Mouse (Mus musculus) heart, embryonic 13.5 days (tissue): Measurements from ENCODE around the gene Grk6. TPM values are rescaled to one million over a fixed set of nuclear protein-coding genes. Genes with fewer than 3 reads are reported as not detected.

ENCODE experiments used
- ATAC-seq: fragments of 200-750 bp; cut with Nextera tagmentation; 2 replicates; pipeline ENCODE4 v1.8.0; 2017; ENCODE audit warnings: moderate TSS enrichment; ENCODE audit not compliant: insufficient number of reproducible peaks, low FRiP score, low TSS enrichment; ENCODE audit errors: extremely low read depth
- H3K27ac ChIP-seq: fragments of 300-500 bp; sonication (generic); replicated peaks from 2 replicates; pipeline ENCODE4 v1.5.1; 2015; ENCODE audit warnings: moderate library complexity, mild to moderate bottlenecking, inconsistent platforms
- H3K27me3 ChIP-seq: fragments of 300-500 bp; sonication (generic); replicated peaks from 2 replicates; pipeline ENCODE4 v1.6.1; 2015; ENCODE audit warnings: mild to moderate bottlenecking, inconsistent platforms
- H3K36me3 ChIP-seq: fragments of 300-500 bp; sonication (generic); 2 replicates; pipeline ENCODE4 v1.6.1; 2015; ENCODE audit warnings: mild to moderate bottlenecking, inconsistent platforms
- H3K4me1 ChIP-seq: fragments of 300-500 bp; sonication (generic); 2 replicates; pipeline ENCODE4 v1.6.1; 2015; ENCODE audit warnings: inconsistent platforms
- H3K4me2 ChIP-seq: fragments of 300-500 bp; sonication (generic); 2 replicates; pipeline ENCODE4 v1.6.1; 2015; ENCODE audit warnings: inconsistent platforms, mild to moderate bottlenecking, moderate library complexity
- H3K4me3 ChIP-seq: fragments of 300-500 bp; sonication (generic); 2 replicates; pipeline ENCODE4 v1.5.1; 2015; ENCODE audit warnings: moderate library complexity, mild to moderate bottlenecking, inconsistent platforms
- H3K9ac ChIP-seq: fragments of 300-500 bp; sonication (generic); 2 replicates; pipeline ENCODE4 v1.6.1; 2015; ENCODE audit warnings: inconsistent platforms, mild to moderate bottlenecking, moderate library complexity
- H3K9me3 ChIP-seq: fragments of 300-500 bp; sonication (generic); 2 replicates; pipeline ENCODE4 v1.6.1; 2016; ENCODE audit warnings: inconsistent platforms
- WGBS: fragments of 180-500 bp; shearing (Covaris S2); methylation state at CpG from one replicate; pipeline ENCODE4 v1.1.7; 2015; ENCODE audit warnings: mixed read lengths; 5-methylcytosine and 5-hydroxymethylcytosine counted together
- polyA plus RNA-seq: library from polyadenylated mRNA; unstranded; fragments of >200 nt; fragmentation: Nextera tagmentation; extraction: Ambion mirVana; gene quantifications from 2 replicates; pipeline ENCODE4 v1.2.1, GENCODE M21; 2015

The Grk6 gene
- 16.7 and 17.7 TPM in 2 replicates for polyA plus RNA-seq

DNA sequence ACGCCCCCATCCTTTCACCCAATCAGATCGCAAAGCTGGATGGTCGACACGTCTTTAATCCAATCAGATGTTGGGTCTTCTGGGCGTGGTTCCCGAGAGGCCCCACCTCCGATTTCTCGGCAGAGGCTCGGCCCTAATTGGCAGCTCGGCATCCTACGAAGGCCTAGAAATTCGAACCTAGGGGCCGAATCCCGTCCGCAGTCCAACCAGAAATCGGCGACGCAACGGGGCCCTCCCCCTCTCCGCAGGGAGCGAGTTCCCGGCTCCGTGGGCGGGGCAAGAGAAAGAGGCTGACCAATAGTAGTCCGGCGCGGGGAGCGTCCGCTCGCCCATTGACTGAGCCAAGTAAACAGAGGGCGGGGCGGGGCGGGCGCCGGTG, at the start of gene Grk6:
Gene Grk6 (plus strand): TSS at position 136 of the 379 bp plus-strand sequence.
- Histone ChIP-seq H3K4me2 (peak within 1 kb of the TSS; percentile 73), H3K36me3 (peaks cover 9% of the 10 kb centered on the region), H3K9ac (peak within 1 kb of the TSS; percentile 96), H3K27me3 (no peaks in the 10 kb centered on the region), H3K9me3 (no peaks in the 10 kb centered on the region), H3K4me1 (peaks cover 36% of the 10 kb centered on the region), H3K4me3 (peak within 1 kb of the TSS; percentile 90), H3K27ac (peak within 1 kb of the TSS; percentile 95)
- peak; percentile 95 for ATAC-seq
- WGBS = 0% methylated on average over 25 of the region's 35 CpGs

DNA sequence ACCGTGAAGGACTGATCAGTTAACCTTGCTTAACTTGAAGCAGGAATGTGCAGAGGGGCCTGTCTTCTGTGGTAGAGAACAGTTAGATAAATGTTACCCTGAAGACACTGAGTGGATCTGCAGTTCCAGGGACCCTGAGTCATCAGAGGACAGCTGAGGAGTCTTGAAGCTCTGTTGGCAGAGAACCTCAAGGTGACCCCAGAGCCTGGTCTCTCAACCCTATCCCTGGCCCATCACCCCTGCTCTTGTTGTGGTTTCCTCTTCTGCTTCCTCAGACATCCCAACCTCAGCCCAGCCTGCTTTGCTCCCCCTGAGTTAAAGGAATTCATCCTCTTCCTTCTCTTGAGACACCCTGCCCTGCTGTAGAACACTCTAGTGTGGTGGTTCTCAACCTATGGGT, 46.8 kb upstream of the Grk6 start, which contains the start of gene Slc34a1:
Gene Slc34a1 (plus strand): TSS at position 100 of the 400 bp plus-strand sequence.
- no peak for ATAC-seq
- H3K27ac ChIP-seq = no peak within 1 kb of the TSS
- 56% methylated on average over 1 of the region's 1 CpGs for WGBS
- no peaks in the 10 kb centered on the region for H3K36me3 ChIP-seq
- no peaks in the 10 kb centered on the region for H3K9me3 ChIP-seq
- H3K9ac ChIP-seq = no peak within 1 kb of the TSS
- no peak within 1 kb of the TSS for H3K4me3 ChIP-seq
- no peaks in the 10 kb centered on the region for H3K4me1 ChIP-seq
- H3K4me2 ChIP-seq = no peak within 1 kb of the TSS
- H3K27me3 ChIP-seq = peaks cover 69% of the 10 kb centered on the region

- Histone ChIP-seq H3K4me2 (no peak overlapping the region), H3K4me3 (no peak overlapping the region), H3K36me3 (no peaks in the 10 kb centered on the region), H3K9ac (no peak overlapping the region), H3K9me3 (no peaks in the 10 kb centered on the region), H3K27ac (no peak overlapping the region), H3K27me3 (peaks cover 76% of the 10 kb centered on the region), H3K4me1 (no peaks in the 10 kb centered on the region)
- ATAC-seq = no peak
- 55% methylated on average over 5 of the region's 5 CpGs for WGBS
Measured at GRCm38 (mm10) chr13:55399300-55400038, 45.4 kb upstream of the Grk6 start.

DNA sequence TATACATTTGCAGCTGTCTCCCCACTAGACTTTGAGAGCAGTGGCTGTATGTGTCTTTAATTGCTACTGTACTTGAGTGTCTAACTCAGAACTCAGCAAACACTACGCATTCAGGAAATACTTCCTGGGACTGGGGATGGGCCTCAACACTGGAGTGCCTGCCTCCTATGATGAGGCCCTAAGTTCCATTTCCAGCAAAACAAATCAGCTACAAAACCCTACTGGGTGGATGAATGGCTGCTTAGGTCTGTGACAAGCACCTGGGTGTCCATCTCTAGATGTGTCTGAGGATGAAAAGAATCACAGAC, 44.9 kb upstream of the Grk6 start:
- H3K27ac ChIP-seq = no peak overlapping the region
- H3K4me1 ChIP-seq = no peaks in the 10 kb centered on the region
- no peak for ATAC-seq
- 76% methylated on average over 1 of the region's 1 CpGs for WGBS
- no peak overlapping the region for H3K4me2 ChIP-seq
- H3K27me3 ChIP-seq = peaks cover 75% of the 10 kb centered on the region
- H3K36me3 ChIP-seq = no peaks in the 10 kb centered on the region
- H3K9ac ChIP-seq = no peak overlapping the region
- no peak overlapping the region for H3K4me3 ChIP-seq
- H3K9me3 ChIP-seq = no peaks in the 10 kb centered on the region

- Histone ChIP-seq H3K9me3 (no peaks in the 10 kb centered on the region), H3K4me1 (no peaks in the 10 kb centered on the region), H3K27me3 (peaks cover 94% of the 10 kb centered on the region), H3K27ac (no peak overlapping the region), H3K4me3 (no peak overlapping the region), H3K36me3 (no peaks in the 10 kb centered on the region), H3K9ac (no peak overlapping the region), H3K4me2 (no peak overlapping the region)
- 75% methylated on average over 7 of the region's 7 CpGs for WGBS
- no peak for ATAC-seq
Measured at GRCm38 (mm10) chr13:55403266-55403665, 41.6 kb upstream of the Grk6 start.

GRCm38 (mm10) chr13:55403935-55404852, 40.7 kb upstream of the Grk6 start:
- peaks cover 97% of the 10 kb centered on the region for H3K27me3 ChIP-seq
- no peak overlapping the region for H3K9ac ChIP-seq
- 67% methylated on average over 15 of the region's 15 CpGs for WGBS

GRCm38 (mm10) chr13:55404853-55405782, 39.8 kb upstream of the Grk6 start:
- Histone ChIP-seq H3K27ac (no peak overlapping the region), H3K4me3 (no peak overlapping the region), H3K9ac (peak overlapping the region; percentile 0; the same call in 1 of the 2 replicates), H3K4me1 (no peaks in the 10 kb centered on the region), H3K36me3 (no peaks in the 10 kb centered on the region), H3K9me3 (no peaks in the 10 kb centered on the region), H3K4me2 (no peak overlapping the region; the same call in 1 of the 2 replicates), H3K27me3 (peaks cover 97% of the 10 kb centered on the region)
- WGBS = 12% methylated on average over 11 of the region's 11 CpGs
- no peak for ATAC-seq

More at GRCm38 (mm10) chr13:55403935-55404852, 40.7 kb upstream of the Grk6 start:
- H3K4me2 ChIP-seq = no peak overlapping the region
- H3K27ac ChIP-seq = no peak overlapping the region
- no peak for ATAC-seq
- no peak overlapping the region for H3K4me3 ChIP-seq
- no peaks in the 10 kb centered on the region for H3K4me1 ChIP-seq
- H3K36me3 ChIP-seq = no peaks in the 10 kb centered on the region
- H3K9me3 ChIP-seq = no peaks in the 10 kb centered on the region

GRCm38 (mm10) chr13:55405783-55406390, 39.0 kb upstream of the Grk6 start:
- 57% methylated on average over 13 of the region's 13 CpGs for WGBS
- Histone ChIP-seq H3K4me2 (no peak overlapping the region), H3K27me3 (peaks cover 97% of the 10 kb centered on the region), H3K4me3 (no peak overlapping the region), H3K9me3 (no peaks in the 10 kb centered on the region), H3K36me3 (no peaks in the 10 kb centered on the region), H3K27ac (no peak overlapping the region), H3K4me1 (no peaks in the 10 kb centered on the region), H3K9ac (peak overlapping the region; percentile 0; the same call in 1 of the 2 replicates)
- ATAC-seq = no peak

DNA sequence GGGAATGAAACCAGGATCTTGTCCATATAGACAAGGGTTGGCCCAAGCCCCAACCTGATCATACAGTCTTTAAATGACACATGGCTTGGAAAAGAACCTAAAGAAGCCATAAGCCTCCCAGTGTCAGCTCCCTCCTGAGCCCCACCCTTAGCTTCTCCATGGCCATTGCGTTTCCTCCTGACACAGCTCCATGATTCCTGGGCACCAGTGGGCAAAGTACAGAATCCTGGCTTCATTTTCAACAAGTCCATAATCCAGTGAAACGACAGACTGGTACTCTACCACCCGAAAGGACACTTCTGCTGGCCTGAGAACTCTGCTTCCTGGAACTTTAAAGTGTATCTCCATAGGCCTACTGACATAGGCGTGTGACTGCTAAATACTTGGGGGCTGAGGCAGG, 37.5 kb upstream of the Grk6 start:
- WGBS = 63% methylated on average over 4 of the region's 4 CpGs
- no peak overlapping the region for H3K4me3 ChIP-seq
- peaks cover 96% of the 10 kb centered on the region for H3K27me3 ChIP-seq
- H3K9ac ChIP-seq = no peak overlapping the region
- no peak overlapping the region for H3K4me2 ChIP-seq
- H3K4me1 ChIP-seq = no peaks in the 10 kb centered on the region
- no peak overlapping the region for H3K27ac ChIP-seq
- no peaks in the 10 kb centered on the region for H3K9me3 ChIP-seq
- no peak for ATAC-seq
- H3K36me3 ChIP-seq = no peaks in the 10 kb centered on the region

DNA sequence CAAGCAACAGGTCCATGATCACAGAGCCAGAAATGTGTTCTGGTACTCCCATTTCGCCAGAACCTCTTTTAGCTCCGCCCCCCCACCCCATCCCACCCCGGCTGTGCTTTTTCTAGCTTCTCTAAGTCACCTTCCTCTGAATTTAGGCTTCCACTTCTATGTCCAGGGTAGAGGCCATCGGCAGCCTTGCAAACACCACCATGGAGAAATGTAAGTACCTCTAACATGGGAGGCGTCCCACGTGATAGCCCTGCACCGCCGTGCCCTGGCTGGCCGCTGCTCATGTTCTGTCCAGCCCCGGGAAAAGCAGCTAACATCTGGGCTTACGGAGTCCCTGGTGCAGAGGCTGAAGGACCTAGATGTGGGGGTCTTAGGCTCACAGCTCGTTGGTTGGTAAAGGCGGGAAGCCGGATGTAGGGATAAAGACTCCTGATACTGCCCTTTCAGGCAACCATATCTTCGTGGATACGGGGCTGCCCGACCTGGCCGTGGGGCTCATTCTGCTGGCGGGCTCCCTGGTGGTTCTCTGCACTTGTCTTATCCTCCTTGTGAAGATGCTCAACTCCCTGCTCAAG, 36.2 kb upstream of the Grk6 start:
- Histone ChIP-seq H3K36me3 (no peaks in the 10 kb centered on the region), H3K9me3 (no peaks in the 10 kb centered on the region), H3K4me2 (no peak overlapping the region), H3K4me1 (no peaks in the 10 kb centered on the region), H3K4me3 (no peak overlapping the region), H3K27ac (no peak overlapping the region), H3K27me3 (peaks cover 96% of the 10 kb centered on the region), H3K9ac (no peak overlapping the region)
- ATAC-seq = no peak
- 70% methylated on average over 19 of the region's 19 CpGs for WGBS
